Mouse (Mus musculus) hindbrain, postnatal 0 days (tissue): Measurements from ENCODE around the gene Clock. TPM values are rescaled to one million over a fixed set of nuclear protein-coding genes. Genes with fewer than 3 reads are reported as not detected.

Experiments
- ATAC-seq: fragments of 200-750 bp; cut with Nextera tagmentation; 2 replicates; pipeline ENCODE4 v1.8.0; 2017; ENCODE audit warnings: mild to moderate bottlenecking, moderate TSS enrichment, moderate library complexity
- DNase-seq: peaks from one replicate; pipeline ENCODE4 v3.0.0-alpha.2; 2015; ENCODE audit warnings: low spot score
- H3K27ac ChIP-seq: fragments of 300-500 bp; sonication (generic); 2 replicates; pipeline ENCODE4 v1.5.1; 2014; ENCODE audit warnings: mild to moderate bottlenecking
- H3K27me3 ChIP-seq: fragments of 300-500 bp; sonication (generic); 2 replicates; pipeline ENCODE4 v1.6.1; 2014; ENCODE audit warnings: low read length, mixed read lengths; ENCODE audit not compliant: insufficient read depth
- H3K36me3 ChIP-seq: fragments of 300-500 bp; sonication (generic); 2 replicates; pipeline ENCODE4 v1.6.1; 2014; ENCODE audit warnings: low read length, mixed read lengths; ENCODE audit not compliant: insufficient read depth
- H3K4me1 ChIP-seq: fragments of 300-500 bp; sonication (generic); 2 replicates; pipeline ENCODE4 v1.6.1; 2014; ENCODE audit warnings: antibody characterized with exemption, low read length, mixed read lengths; ENCODE audit not compliant: insufficient read depth
- H3K4me2 ChIP-seq: fragments of 300-500 bp; sonication (generic); 2 replicates; pipeline ENCODE4 v1.6.1; 2014; ENCODE audit warnings: low read depth, mild to moderate bottlenecking, low read length, moderate library complexity, mixed read lengths
- H3K4me3 ChIP-seq: fragments of 300-500 bp; sonication (generic); 2 replicates; pipeline ENCODE4 v1.5.1; 2014; ENCODE audit warnings: low read length
- H3K9ac ChIP-seq: fragments of 300-500 bp; sonication (generic); replicated peaks from 2 replicates; pipeline ENCODE4 v1.6.1; 2014; ENCODE audit warnings: mild to moderate bottlenecking, low read length, moderate library complexity, mixed read lengths
- H3K9me3 ChIP-seq: fragments of 300-500 bp; sonication (generic); 2 replicates; pipeline ENCODE4 v1.6.1; 2016; ENCODE audit warnings: low read length, mixed read lengths
- CTCF ChIP-seq: IDR thresholded peaks from 2 replicates; pipeline ENCODE4 v1.5.1; 2016; ENCODE audit warnings: antibody characterized with exemption, control low read depth, low read depth
- WGBS: fragments of 180-500 bp; shearing (Covaris S2); extraction: QIAGEN DNeasy Blood & Tissue Kit; methylation state at CpG from one replicate; pipeline ENCODE4 v1.1.7; 2014; 5-methylcytosine and 5-hydroxymethylcytosine counted together
- polyA plus RNA-seq: library from polyadenylated mRNA; unstranded; fragments of >200 nt; fragmentation: Nextera tagmentation; extraction: Ambion mirVana; gene quantifications from 2 replicates; pipeline ENCODE4 v1.2.1, GENCODE M21; 2015
- total RNA-seq: library from RNA; depleted of rRNA; stranded (reverse); fragments of >200 nt; gene quantifications from 2 replicates; pipeline ENCODE4 v1.2.3, GENCODE M21; 2014; rRNA removed

The Clock gene
- 23.0 and 23.3 TPM in 2 replicates for total RNA-seq
- polyA plus RNA-seq = 11.2 and 11.4 TPM in 2 replicates

DNA sequence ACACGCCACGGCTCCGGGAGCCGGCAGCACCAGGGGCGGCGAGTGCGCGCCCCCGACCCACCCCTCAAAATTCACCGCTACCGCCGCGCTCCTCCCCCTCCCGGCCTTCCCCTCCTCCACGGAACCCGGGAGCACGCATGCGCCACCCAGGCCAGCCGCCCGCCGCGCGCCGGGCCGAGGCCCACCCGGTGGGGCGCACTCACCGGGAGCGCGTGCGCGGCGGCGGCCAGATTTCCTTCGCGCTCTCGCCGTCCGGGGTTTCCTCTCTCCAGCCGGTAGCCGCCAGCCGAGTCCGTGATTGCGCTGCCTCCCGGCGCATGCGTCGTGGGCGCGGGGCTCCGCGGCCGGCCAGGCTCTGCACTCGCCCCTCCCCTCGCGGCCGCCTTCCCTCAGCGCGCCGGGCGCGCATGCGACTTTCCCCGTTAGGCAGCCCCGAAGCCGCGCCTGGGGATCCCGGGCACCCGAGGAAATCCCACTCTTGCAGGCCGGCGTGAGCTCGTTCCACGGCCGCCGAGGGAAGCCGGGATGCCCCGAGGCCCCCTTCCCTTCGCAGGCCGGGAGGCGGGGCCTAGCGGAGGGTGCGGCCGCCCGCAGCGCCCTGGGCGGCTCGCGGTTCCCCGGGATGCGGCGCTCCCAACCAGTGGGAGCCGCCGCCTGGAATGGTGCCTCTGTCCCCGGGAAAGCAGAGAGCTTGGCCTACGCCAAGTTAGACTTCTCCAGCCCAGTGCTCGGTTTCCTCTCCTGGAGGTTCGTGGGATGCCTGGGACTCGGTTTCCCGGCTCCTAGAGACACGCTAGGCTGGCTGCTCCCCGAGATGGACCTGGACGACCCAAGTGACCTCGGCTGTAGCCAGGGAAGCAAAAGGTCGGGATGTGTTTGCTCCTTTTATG, at the start of gene Clock:
Clock (minus strand) TSS at position 341 of the 890 bp plus-strand sequence.
- peak within 1 kb of the TSS; percentile 98 for H3K9ac ChIP-seq
- H3K4me1 ChIP-seq = peaks cover 6% of the 10 kb centered on the region; the same call in 1 of the 2 replicates
- H3K4me3 ChIP-seq = peak within 1 kb of the TSS; percentile 99
- WGBS = 2% methylated on average over 78 of the region's 104 CpGs
- H3K36me3 ChIP-seq = no peaks in the 10 kb centered on the region
- peak within 1 kb of the TSS; percentile 93 for H3K27ac ChIP-seq
- H3K9me3 ChIP-seq = no peaks in the 10 kb centered on the region
- peak within 1 kb of the TSS; percentile 93 for H3K4me2 ChIP-seq
- DNase-seq (peak; percentile 95), ATAC-seq (peak; percentile 92)
- H3K27me3 ChIP-seq = no peaks in the 10 kb centered on the region
- TF ChIP-seq CTCF = no peak

DNA sequence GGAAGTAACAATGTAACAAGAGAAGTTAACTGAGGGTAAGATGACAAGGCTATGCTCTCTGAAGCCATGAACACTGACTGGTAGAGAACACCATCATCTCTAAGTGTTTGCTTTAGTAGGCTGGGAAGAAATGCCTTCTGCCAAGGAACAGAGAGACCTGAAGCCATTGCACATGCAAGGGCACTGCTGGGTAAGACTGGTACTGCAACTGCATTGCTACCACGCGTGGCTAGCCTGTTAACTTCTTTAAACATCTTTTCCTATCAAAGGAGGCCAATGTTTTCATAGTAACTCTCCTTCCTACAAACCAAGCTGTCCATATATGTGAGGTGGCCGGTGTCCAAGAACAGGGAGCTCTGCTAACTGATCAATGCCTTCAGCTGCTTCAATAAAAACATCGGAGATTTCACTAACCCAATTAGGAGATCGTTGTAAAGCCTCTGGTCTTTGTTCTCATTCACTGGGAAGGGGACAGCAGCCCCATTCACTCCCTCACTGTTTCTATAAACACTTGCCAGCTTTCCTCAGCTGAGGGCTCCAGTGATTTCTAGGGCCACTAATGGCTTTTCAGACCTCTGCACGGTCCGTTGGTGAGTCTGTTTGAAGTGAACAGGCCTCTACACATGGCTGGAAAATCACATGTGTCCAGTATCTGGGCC, 47.5 kb upstream of the Clock start:
- H3K27me3 ChIP-seq = no peaks in the 10 kb centered on the region
- H3K9ac ChIP-seq = no peak overlapping the region
- H3K9me3 ChIP-seq = no peaks in the 10 kb centered on the region
- no peaks in the 10 kb centered on the region for H3K4me1 ChIP-seq
- H3K4me3 ChIP-seq = no peak overlapping the region
- no peak overlapping the region for H3K27ac ChIP-seq
- ATAC-seq = peak; percentile 71; the same call in 1 of the 2 replicates
- peak; percentile 46 for TF ChIP-seq CTCF
- DNase-seq = peak; percentile 48
- 40% methylated on average over 7 of the region's 7 CpGs for WGBS
- H3K36me3 ChIP-seq = no peaks in the 10 kb centered on the region
- H3K4me2 ChIP-seq = no peak overlapping the region

DNA sequence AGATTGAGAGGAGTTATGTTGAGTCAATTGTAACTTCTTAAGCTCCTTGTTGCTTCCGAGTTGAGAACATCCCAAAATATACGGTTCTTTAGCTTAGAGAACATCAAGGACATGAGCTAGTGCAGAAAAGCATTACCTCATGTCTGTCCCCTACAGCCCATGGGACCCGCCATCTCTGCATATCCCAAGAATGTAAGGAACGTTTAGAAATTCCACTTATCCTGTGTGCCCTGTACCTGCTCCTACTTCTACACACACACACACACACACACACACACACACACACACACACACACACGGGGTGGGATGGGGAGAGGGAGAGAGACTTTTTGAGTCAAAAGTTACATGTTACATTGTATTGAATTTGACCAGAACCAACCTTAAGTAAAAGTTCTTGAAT, 46.9 kb upstream of the Clock start:
- ATAC-seq (no peak), DNase-seq (no peak)

DNA sequence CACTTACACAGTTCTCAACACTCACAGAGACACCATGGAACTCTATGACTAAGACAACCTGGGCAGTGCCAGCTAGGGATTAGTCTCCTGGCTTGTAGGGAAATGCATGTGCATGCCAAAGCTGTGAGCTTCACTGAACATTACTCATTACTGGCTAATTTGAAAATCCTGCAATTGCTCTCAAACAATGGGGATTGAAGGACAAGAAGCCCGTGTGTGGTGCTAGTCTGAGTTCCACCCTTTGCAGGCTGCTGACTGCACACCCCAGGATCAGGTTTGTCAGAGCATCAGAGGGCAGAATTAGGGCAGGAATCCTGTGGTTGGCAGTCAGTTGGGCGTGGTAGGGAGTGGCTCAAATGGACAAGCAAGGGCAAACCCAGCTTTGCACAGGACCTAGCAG, 41.5 kb upstream of the Clock start:
- H3K4me2 ChIP-seq = no peak overlapping the region
- no peaks in the 10 kb centered on the region for H3K36me3 ChIP-seq
- H3K4me3 ChIP-seq = no peak overlapping the region
- ATAC-seq (peak; percentile 49; the same call in 1 of the 2 replicates), DNase-seq (peak; percentile 31)
- H3K27ac ChIP-seq = no peak overlapping the region
- WGBS = 50% methylated on average over 2 of the region's 2 CpGs
- no peak overlapping the region for H3K9ac ChIP-seq
- no peak for TF ChIP-seq CTCF
- no peaks in the 10 kb centered on the region for H3K9me3 ChIP-seq
- no peaks in the 10 kb centered on the region for H3K4me1 ChIP-seq
- H3K27me3 ChIP-seq = no peaks in the 10 kb centered on the region

More for the DNA sequence above, 46.9 kb upstream of the Clock start:
- no peak overlapping the region for H3K9ac ChIP-seq
- H3K9me3 ChIP-seq = no peaks in the 10 kb centered on the region
- no peaks in the 10 kb centered on the region for H3K36me3 ChIP-seq
- H3K4me2 ChIP-seq = no peak overlapping the region
- WGBS = 86% methylated on average over 5 of the region's 5 CpGs
- no peak overlapping the region for H3K4me3 ChIP-seq
- TF ChIP-seq CTCF = no peak
- no peaks in the 10 kb centered on the region for H3K27me3 ChIP-seq
- H3K4me1 ChIP-seq = no peaks in the 10 kb centered on the region
- H3K27ac ChIP-seq = no peak overlapping the region

DNA sequence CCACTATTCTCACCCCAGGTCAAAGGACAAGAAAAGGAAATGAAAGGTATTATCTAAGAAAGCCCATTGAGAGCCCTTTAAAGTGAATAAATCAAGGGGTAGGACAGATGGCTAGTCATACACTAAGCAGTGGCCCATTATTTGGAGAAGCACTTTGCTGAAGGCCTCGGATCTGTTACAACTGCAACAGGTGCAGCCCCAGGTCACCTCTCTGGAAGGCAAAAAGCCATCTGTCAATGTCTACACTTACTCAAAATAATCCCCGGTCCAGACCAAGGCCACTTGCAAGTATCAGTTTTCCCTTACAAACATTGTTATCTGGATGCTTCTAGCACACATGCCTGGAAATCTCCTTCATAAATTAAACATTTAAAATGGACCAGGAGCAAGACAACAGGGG, 36.3 kb upstream of the Clock start:
- Histone ChIP-seq H3K27me3 (no peaks in the 10 kb centered on the region), H3K27ac (no peak overlapping the region), H3K9me3 (no peaks in the 10 kb centered on the region), H3K9ac (no peak overlapping the region), H3K4me2 (no peak overlapping the region), H3K4me3 (no peak overlapping the region), H3K4me1 (no peaks in the 10 kb centered on the region), H3K36me3 (no peaks in the 10 kb centered on the region)
- TF ChIP-seq CTCF = no peak
- no peak for ATAC-seq
- 75% methylated on average over 2 of the region's 2 CpGs for WGBS
- DNase-seq = no peak

DNA sequence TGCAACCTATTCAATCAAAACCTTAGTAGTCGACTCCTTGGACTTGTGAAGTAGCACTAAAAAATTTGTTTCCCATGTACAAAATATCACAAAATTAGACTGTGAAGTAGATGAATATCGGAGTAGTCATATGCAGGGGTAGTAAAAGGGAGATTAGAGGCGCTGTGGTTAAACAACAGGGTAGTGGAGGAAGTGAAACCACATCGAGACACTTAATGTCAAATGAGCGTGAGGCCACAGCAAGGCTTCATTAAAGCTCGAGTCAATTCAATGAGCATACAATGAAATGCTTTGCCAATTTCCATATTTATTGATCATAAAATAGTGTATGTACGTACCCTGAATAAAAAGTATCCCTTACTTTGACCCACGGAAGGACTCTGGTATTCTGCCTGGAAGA, 32.5 kb upstream of the Clock start:
- Histone ChIP-seq H3K27ac (no peak overlapping the region), H3K4me2 (no peak overlapping the region), H3K4me1 (no peaks in the 10 kb centered on the region), H3K9ac (no peak overlapping the region), H3K9me3 (no peaks in the 10 kb centered on the region), H3K27me3 (no peaks in the 10 kb centered on the region), H3K36me3 (no peaks in the 10 kb centered on the region), H3K4me3 (no peak overlapping the region)
- no peak for TF ChIP-seq CTCF
- no peak for DNase-seq
- WGBS = 81% methylated on average over 8 of the region's 8 CpGs
- no peak for ATAC-seq

DNA sequence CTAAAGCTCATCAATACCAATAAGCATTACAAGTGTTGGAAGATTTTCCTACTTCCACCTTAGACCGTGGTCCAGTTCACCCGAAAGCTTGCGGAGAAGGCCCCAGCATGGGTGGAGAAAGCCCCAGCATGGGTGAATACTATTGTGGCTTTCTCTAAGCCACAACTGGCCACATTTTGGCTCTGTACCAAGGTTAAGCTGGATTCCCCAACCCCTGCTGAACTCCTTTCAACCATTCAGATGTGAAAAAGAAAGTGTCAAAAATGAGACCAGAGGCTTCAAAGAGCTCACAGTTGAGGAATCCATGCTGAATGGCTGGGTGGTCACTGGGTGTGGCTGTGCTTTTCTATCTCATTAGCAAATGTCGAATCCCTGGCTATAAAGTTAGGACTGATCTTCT, 29.2 kb upstream of the Clock start:
- Histone ChIP-seq H3K36me3 (no peaks in the 10 kb centered on the region), H3K4me2 (no peak overlapping the region), H3K27ac (no peak overlapping the region), H3K9me3 (no peaks in the 10 kb centered on the region), H3K4me1 (no peaks in the 10 kb centered on the region), H3K4me3 (no peak overlapping the region), H3K9ac (no peak overlapping the region), H3K27me3 (no peaks in the 10 kb centered on the region)
- no peak for ATAC-seq
- no peak for DNase-seq
- TF ChIP-seq CTCF = no peak
- 50% methylated on average over 4 of the region's 4 CpGs for WGBS
